Mouse (Mus musculus) cerebellum, adult (tissue): ENCODE results near the gene Mcidas.
"Not testable (repeated sequence)": the region's sequence is repeated elsewhere in the genome, so short reads cannot be mapped to it uniquely, and the experiment has no call there.

ENCODE experiments used
- ATAC-seq: cut with Nextera tagmentation; 2 replicates; pipeline ENCODE4 v1.9.2; 2017; ENCODE audit warnings: mild to moderate bottlenecking, moderate library complexity, mixed read lengths; ENCODE audit not compliant: insufficient number of reproducible peaks, low FRiP score, low TSS enrichment

The Mcidas gene

GRCm38 (mm10) chr13:113000576-113001318 is 7.1 kb downstream of the Mcidas start:
- no peak for ATAC-seq

- ATAC-seq, result no peak
These were observed 19.0 kb downstream of the Mcidas start for GRCm38 (mm10) chr13:113012683-113013082.

- ATAC-seq, result not testable (repeated sequence)
These were observed 19.7 kb downstream of the Mcidas start for GRCm38 (mm10) chr13:113013174-113013953.

- ATAC-seq, result no peak
These were observed 27.9 kb downstream of the Mcidas start for GRCm38 (mm10) chr13:113021521-113021920.

- ATAC-seq, result no peak
These were observed 28.8 kb downstream of the Mcidas start for GRCm38 (mm10) chr13:113022467-113022866.

GRCm38 (mm10) chr13:113023274-113024143 is 29.9 kb downstream of the Mcidas start:
- ATAC-seq, result no peak

- no peak for ATAC-seq
These were observed 37.7 kb downstream of the Mcidas start for GRCm38 (mm10) chr13:113031351-113031750.

GRCm38 (mm10) chr13:113031792-113032571 is 38.3 kb downstream of the Mcidas start:
- ATAC-seq, result no peak

- no peak for ATAC-seq
These were observed 39.2 kb downstream of the Mcidas start for GRCm38 (mm10) chr13:113032831-113033230.

- 0 out of 2 replicates have a peak, but pooled peaks have one; percentile 16 for ATAC-seq
These were observed 40.7 kb downstream of the Mcidas start for GRCm38 (mm10) chr13:113034271-113034886.

GRCm38 (mm10) chr13:113034950-113035421 is 41.3 kb downstream of the Mcidas start, which contains the start of gene Cdc20b:
Cdc20b (plus strand) TSS chr13:113035111.
- ATAC-seq, result 0 out of 2 replicates have a peak, but pooled peaks have one; percentile 33

GRCm38 (mm10) chr13:113035852-113036251 is 42.2 kb downstream of the Mcidas start:
- peak; percentile 78 for ATAC-seq

GRCm38 (mm10) chr13:113044876-113045275 is 51.2 kb downstream of the Mcidas start:
- no peak for ATAC-seq

GRCm38 (mm10) chr13:113045458-113046110 is 51.9 kb downstream of the Mcidas start:
- ATAC-seq, result no peak

- 0 out of 2 replicates have a peak, but pooled peaks have one; percentile 50 for ATAC-seq
These were observed 52.7 kb downstream of the Mcidas start, which contains the start of gene Gpx8 for GRCm38 (mm10) chr13:113046211-113046883. Gpx8 (minus strand) TSS chr13:113046410.

GRCm38 (mm10) chr13:113047018-113047417 is 53.4 kb downstream of the Mcidas start:
- ATAC-seq, result no peak

- no peak for ATAC-seq
These were observed 54.0 kb downstream of the Mcidas start for GRCm38 (mm10) chr13:113047647-113048046.
